Mouse (Mus musculus) E14TG2a.4 (cell line): ENCODE data around the gene Tor1b.

Experiments
- CTCF ChIP-seq: conservative IDR thresholded peaks from 2 replicates; pipeline ENCODE4 v1.5.1; 2014; ENCODE audit warnings: low read length
- POU5F1 ChIP-seq: IDR thresholded peaks from 2 replicates; pipeline ENCODE4 v1.6.1; 2014; ENCODE audit warnings: low read length, borderline replicate concordance

GRCm38 (mm10) chr2:30966826-30967225, 14.1 kb downstream of the Tor1b start:
- TF ChIP-seq CTCF: no peak
- no peak for TF ChIP-seq POU5F1
